Mouse (Mus musculus) myocyte (in vitro differentiated cells): ENCODE measurements around the gene B130006D01Rik. TPM values are rescaled to one million over a fixed set of nuclear protein-coding genes. Genes with fewer than 3 reads are reported as not detected.
"Not testable (repeated sequence)": the region's sequence is repeated elsewhere in the genome, so short reads cannot be mapped to it uniquely, and the experiment has no call there.

Experiments
- H3K27me3 ChIP-seq: one replicate; pipeline ENCODE4 v1.6.1; 2011; ENCODE audit not compliant: control insufficient read depth, insufficient read depth, insufficient read length
- H3K36me3 ChIP-seq: one replicate; pipeline ENCODE4 v1.6.1; 2011; ENCODE audit not compliant: control insufficient read depth, insufficient read depth
- H3K4me2 ChIP-seq: one replicate; pipeline ENCODE4 v1.6.1; 2011; ENCODE audit warnings: low read depth, control low read depth
- H3K4me3 ChIP-seq: one replicate; pipeline ENCODE4 v1.5.1; 2011; ENCODE audit warnings: mild to moderate bottlenecking, control low read depth, moderate library complexity
- H3K79me2 ChIP-seq: one replicate; pipeline ENCODE4 v1.6.1; 2011; ENCODE audit not compliant: control insufficient read depth, insufficient read depth
- H3ac ChIP-seq: one replicate; pipeline ENCODE4 v1.6.1; 2011; ENCODE audit not compliant: control insufficient read depth, insufficient read length
- CEBPB ChIP-seq: IDR thresholded peaks from 2 replicates; pipeline ENCODE4 v1.6.1; 2011; ENCODE audit warnings: mild to moderate bottlenecking, moderate library complexity; ENCODE audit not compliant: poor library complexity, insufficient read depth, severe bottlenecking
- E2F4 ChIP-seq: IDR thresholded peaks from one replicate; pipeline ENCODE4 v1.6.1; 2011; ENCODE audit warnings: mild to moderate bottlenecking, control low read depth, moderate library complexity; ENCODE audit not compliant: insufficient read depth
- MAX ChIP-seq: IDR thresholded peaks from one replicate; pipeline ENCODE4 v1.6.1; 2011; ENCODE audit warnings: low read depth, mild to moderate bottlenecking, control low read depth
- MYOD1 ChIP-seq, 3 experiments: IDR thresholded peaks; one replicate each; pipeline ENCODE4 v1.6.1; 2011; ENCODE audit warnings: control low read depth in 2 of 3, low read depth in 2 of 3, mild to moderate bottlenecking in 2 of 3, moderate library complexity in 1 of 3; ENCODE audit not compliant: insufficient read length in 2 of 3, control insufficient read depth in 1 of 3
- MYOG ChIP-seq, 3 experiments: IDR thresholded peaks; one replicate each; pipeline ENCODE4 v1.6.1; 2011; ENCODE audit warnings: control low read depth in 2 of 3, low read depth in 2 of 3, mild to moderate bottlenecking in 2 of 3; ENCODE audit not compliant: insufficient read length in 2 of 3, control insufficient read depth in 1 of 3, insufficient read depth in 1 of 3
- POLR2A ChIP-seq: IDR thresholded peaks from one replicate; pipeline ENCODE4 v1.6.1; 2011; ENCODE audit warnings: low read depth, mild to moderate bottlenecking, control low read depth, moderate library complexity; ENCODE audit not compliant: insufficient read length
- POLR2AphosphoS2 ChIP-seq: IDR thresholded peaks from one replicate; pipeline ENCODE4 v1.6.1; 2011; ENCODE audit warnings: low read depth, control low read depth; ENCODE audit not compliant: insufficient read length
- REST ChIP-seq: IDR thresholded peaks from one replicate; pipeline ENCODE4 v1.6.1; 2011; ENCODE audit warnings: mild to moderate bottlenecking, control low read depth, moderate library complexity; ENCODE audit not compliant: insufficient read depth, insufficient read length
- SRF ChIP-seq: IDR thresholded peaks from one replicate; pipeline ENCODE4 v1.6.1; 2011; ENCODE audit warnings: low read depth; ENCODE audit not compliant: control insufficient read depth, insufficient read length
- TCF12 ChIP-seq: IDR thresholded peaks from one replicate; pipeline ENCODE4 v1.6.1; 2011; ENCODE audit warnings: mild to moderate bottlenecking, control low read depth; ENCODE audit not compliant: poor library complexity, insufficient read depth, severe bottlenecking
- TCF3 ChIP-seq: IDR thresholded peaks from one replicate; pipeline ENCODE4 v1.6.1; 2011; ENCODE audit warnings: low read depth, control low read depth; ENCODE audit not compliant: insufficient read length
- USF1 ChIP-seq: IDR thresholded peaks from one replicate; pipeline ENCODE4 v1.6.1; 2011; ENCODE audit warnings: low read depth, mild to moderate bottlenecking, control low read depth, moderate library complexity
- polyA plus RNA-seq: library from polyadenylated mRNA; unstranded; fragments of >200 nt; fragmentation: generic; extraction: Trizol; gene quantifications from one replicate; pipeline ENCODE4 v1.2.1, GENCODE M21; 2012; ENCODE audit warnings: missing spikeins

Gene B130006D01Rik
- polyA plus RNA-seq, 1 experiment = 0.02 TPM

DNA sequence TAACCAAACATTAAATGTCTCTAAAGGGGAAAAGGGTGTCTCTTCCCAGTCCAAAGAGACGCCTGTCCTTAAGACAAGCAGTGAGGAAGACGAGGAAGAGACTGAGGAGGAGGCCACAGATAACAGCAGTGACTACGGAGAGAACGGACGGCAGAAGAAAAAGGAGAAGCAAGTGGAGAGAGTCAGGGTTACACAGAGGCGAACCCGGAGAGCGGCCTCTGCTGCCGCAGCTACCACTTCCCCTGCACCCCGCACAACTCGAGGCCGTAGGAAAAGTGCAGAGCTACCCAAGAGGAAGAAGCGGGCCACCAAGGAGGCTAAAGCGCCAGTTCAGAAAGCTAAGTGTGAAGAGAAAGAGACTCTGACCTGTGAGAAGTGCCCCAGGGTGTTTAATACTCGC, 26.2 kb downstream of the B130006D01Rik start:
- no peaks in the 10 kb centered on the region for H3K79me2 ChIP-seq
- no peak overlapping the region for H3K4me2 ChIP-seq
- no peaks in the 10 kb centered on the region for H3K36me3 ChIP-seq
- no peak for TF ChIP-seq POLR2A
- no peak for TF ChIP-seq TCF12
- TF ChIP-seq MYOD1 (IDR thresholded peaks at IDR 0.05; ENCODE audit: control insufficient read depth in 1 of 3, insufficient read length in 2 of 3, low read depth in 2 of 3) = no peak
- no peak for TF ChIP-seq TCF3
- no peak for TF ChIP-seq USF1
- no peak for TF ChIP-seq SRF
- TF ChIP-seq CEBPB = no peak
- no peak for TF ChIP-seq E2F4
- no peak for TF ChIP-seq POLR2AphosphoS2
- no peak for TF ChIP-seq MYOG (IDR thresholded peaks at IDR 0.05; ENCODE audit: control insufficient read depth in 1 of 3, insufficient read depth in 1 of 3, insufficient read length in 2 of 3, low read depth in 2 of 3)
- no peak for TF ChIP-seq REST
- TF ChIP-seq MAX = no peak
- H3K4me3 ChIP-seq = no peak overlapping the region
- H3ac ChIP-seq = no peak overlapping the region
- no peaks in the 10 kb centered on the region for H3K27me3 ChIP-seq

DNA sequence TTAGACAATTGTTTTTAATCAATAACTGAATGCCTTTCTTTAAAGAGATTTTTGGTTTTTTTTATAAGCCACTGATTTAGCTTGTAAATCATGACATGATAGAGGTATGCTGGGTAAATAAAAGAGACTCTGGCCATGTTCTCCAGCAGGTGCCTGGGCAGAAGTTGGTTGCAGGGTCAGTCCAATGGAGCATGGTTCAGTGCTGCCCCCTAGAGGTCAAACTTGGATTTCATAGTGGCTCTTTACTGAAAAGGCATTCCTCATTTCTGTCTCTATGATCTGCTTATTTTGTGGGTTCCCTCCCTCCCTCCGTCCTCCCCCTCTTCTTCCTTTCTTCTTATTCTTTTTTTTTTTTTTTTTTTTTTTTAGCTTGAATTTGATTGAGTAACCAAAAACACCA, 27.6 kb downstream of the B130006D01Rik start:
- no peak for TF ChIP-seq MYOD1 (IDR thresholded peaks at IDR 0.05; ENCODE audit: control insufficient read depth in 1 of 3, insufficient read length in 2 of 3, low read depth in 2 of 3)
- TF ChIP-seq MAX = no peak
- no peak for TF ChIP-seq USF1
- no peak for TF ChIP-seq REST
- no peak for TF ChIP-seq E2F4
- TF ChIP-seq TCF12 = no peak
- no peak for TF ChIP-seq MYOG (IDR thresholded peaks at IDR 0.05; ENCODE audit: control insufficient read depth in 1 of 3, insufficient read depth in 1 of 3, insufficient read length in 2 of 3, low read depth in 2 of 3)
- no peak for TF ChIP-seq SRF
- no peak for TF ChIP-seq CEBPB
- no peak for TF ChIP-seq POLR2A
- H3K27me3 ChIP-seq = no peaks in the 10 kb centered on the region
- no peaks in the 10 kb centered on the region for H3K79me2 ChIP-seq
- H3K4me2 ChIP-seq = no peak overlapping the region
- no peak overlapping the region for H3ac ChIP-seq
- H3K4me3 ChIP-seq = no peak overlapping the region
- no peaks in the 10 kb centered on the region for H3K36me3 ChIP-seq

DNA sequence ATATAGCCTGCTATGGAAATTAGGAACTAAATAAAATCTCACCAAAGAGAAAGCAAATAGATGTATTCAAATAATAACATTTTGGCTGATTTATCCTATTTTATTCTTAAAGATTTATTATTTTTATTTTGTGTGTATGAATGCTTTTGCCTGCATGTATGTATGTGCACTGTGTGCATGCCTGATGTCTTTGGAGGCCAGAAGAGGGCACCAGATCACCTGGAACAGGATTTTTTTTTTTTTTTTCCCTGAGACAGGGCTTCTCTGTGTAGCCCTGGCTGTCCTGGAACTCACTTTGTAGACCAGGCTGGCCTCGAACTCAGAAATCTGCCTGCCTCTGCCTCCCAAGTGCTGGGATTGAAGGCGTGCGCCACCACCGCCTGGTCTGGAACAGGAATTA, 31.8 kb downstream of the B130006D01Rik start:
- not testable (repeated sequence) for H3K79me2 ChIP-seq, H3K4me2 ChIP-seq, H3K27me3 ChIP-seq, H3K4me3 ChIP-seq, H3ac ChIP-seq, H3K36me3 ChIP-seq

GRCm38 (mm10) chr11:95760521-95760920, 37.1 kb downstream of the B130006D01Rik start:
- H3K4me2 ChIP-seq = no peak overlapping the region
- H3ac ChIP-seq = no peak overlapping the region
- no peaks in the 10 kb centered on the region for H3K79me2 ChIP-seq
- TF ChIP-seq REST (no peak), POLR2AphosphoS2 (no peak), POLR2A (no peak), USF1 (no peak), CEBPB (no peak), TCF3 (no peak), TCF12 (no peak), SRF (no peak), MYOG (IDR thresholded peaks at IDR 0.05; ENCODE audit: control insufficient read depth in 1 of 3, insufficient read depth in 1 of 3, insufficient read length in 2 of 3, low read depth in 2 of 3) (no peak), MYOD1 (IDR thresholded peaks at IDR 0.05; ENCODE audit: control insufficient read depth in 1 of 3, insufficient read length in 2 of 3, low read depth in 2 of 3) (no peak), MAX (no peak), E2F4 (no peak)
- no peak overlapping the region for H3K4me3 ChIP-seq
- H3K27me3 ChIP-seq = no peaks in the 10 kb centered on the region
- H3K36me3 ChIP-seq = no peaks in the 10 kb centered on the region

DNA sequence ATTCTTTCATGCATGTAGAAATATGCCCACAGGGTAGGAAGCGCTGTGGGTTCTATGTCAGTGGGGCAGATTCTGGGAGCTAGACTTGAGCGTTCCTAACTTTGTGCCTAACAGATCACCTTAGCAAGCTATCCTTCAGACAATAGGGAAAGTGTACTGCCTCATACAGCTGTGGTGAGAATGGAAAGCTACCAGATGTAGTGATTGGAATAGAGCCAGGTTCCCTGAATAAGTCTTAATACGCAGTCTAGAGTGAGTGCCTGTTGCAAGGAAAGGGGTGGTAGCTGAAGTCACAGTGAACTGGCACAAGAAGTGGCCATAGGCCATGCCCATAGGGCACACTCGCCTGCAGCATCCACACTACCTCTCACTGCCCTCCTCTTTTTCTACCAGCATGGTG, 39.6 kb downstream of the B130006D01Rik start:
- Histone ChIP-seq H3K79me2 (no peaks in the 10 kb centered on the region), H3K36me3 (no peaks in the 10 kb centered on the region), H3ac (no peak overlapping the region), H3K4me3 (no peak overlapping the region), H3K27me3 (no peaks in the 10 kb centered on the region), H3K4me2 (no peak overlapping the region)
- TF ChIP-seq MYOD1 (IDR thresholded peaks at IDR 0.05; ENCODE audit: control insufficient read depth in 1 of 3, insufficient read length in 2 of 3, low read depth in 2 of 3) = no peak
- TF ChIP-seq SRF = no peak
- TF ChIP-seq TCF3 = no peak
- no peak for TF ChIP-seq REST
- TF ChIP-seq POLR2AphosphoS2 = no peak
- no peak for TF ChIP-seq CEBPB
- TF ChIP-seq E2F4 = no peak
- no peak for TF ChIP-seq USF1
- no peak for TF ChIP-seq MAX
- no peak for TF ChIP-seq POLR2A
- no peak for TF ChIP-seq MYOG (IDR thresholded peaks at IDR 0.05; ENCODE audit: control insufficient read depth in 1 of 3, insufficient read depth in 1 of 3, insufficient read length in 2 of 3, low read depth in 2 of 3)
- TF ChIP-seq TCF12 = no peak
